Mouse (Mus musculus) heart, adult 9 months (tissue): ENCODE data around the gene Prrt3.

Experiments used
- DNase-seq, 2 experiments: peaks; one replicate each; pipeline ENCODE4 v3.0.0; 2022; ENCODE audit warnings: low spot score in 2 of 2

Prrt3 gene

DNA sequence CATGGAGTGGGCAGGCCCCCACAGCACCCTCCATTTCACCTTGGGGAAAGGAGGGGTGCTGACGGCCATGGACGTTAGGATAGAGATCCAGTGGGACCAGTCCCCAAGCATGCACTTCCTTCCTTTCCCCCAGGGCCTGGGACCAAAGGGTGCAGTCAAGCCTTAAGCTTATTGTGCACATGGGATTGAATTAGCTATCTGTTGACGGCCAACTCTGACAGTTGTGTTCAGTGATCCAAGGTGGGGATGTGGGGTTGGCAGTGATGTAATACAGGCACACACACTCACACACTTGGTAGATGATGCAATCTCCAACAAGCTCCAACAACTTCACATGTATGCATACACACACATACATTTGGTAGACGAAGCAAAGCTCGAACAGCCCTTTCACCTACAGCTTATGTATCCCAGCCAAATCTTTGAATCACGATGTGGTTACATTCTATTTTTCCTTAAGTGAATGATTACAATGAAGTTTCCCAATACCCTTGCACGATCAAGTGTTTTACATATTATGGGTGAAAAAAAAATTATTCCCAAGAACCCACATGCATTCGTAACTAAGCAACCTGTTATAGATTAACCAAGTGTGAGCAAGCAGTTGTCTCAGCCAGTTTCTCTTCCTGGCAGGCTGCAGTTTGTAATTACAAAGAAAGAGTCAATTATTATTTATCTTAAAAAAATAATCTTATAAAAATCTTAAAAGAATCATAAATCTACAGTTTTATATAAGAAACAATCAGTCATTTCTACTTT lies 57.3 kb downstream of the Prrt3 start:
- no peak for DNase-seq
